Mouse (Mus musculus) midbrain, embryonic 14.5 days (tissue): ENCODE data around the gene Fgfr2. TPM values are rescaled to one million over a fixed set of nuclear protein-coding genes. Genes with fewer than 3 reads are reported as not detected.

Experiments used
- ATAC-seq: fragments of 200-750 bp; cut with Nextera tagmentation; 2 replicates; pipeline ENCODE4 v1.8.0; 2017; ENCODE audit warnings: moderate number of reproducible peaks, moderate library complexity; ENCODE audit not compliant: low FRiP score, low TSS enrichment
- DNase-seq: peaks from one replicate; pipeline ENCODE4 v3.0.0-alpha.2; 2015
- H3K27ac ChIP-seq: fragments of 300-500 bp; sonication (generic); replicated peaks from 2 replicates; pipeline ENCODE4 v1.5.1; 2014; ENCODE audit warnings: mild to moderate bottlenecking, low read depth, low read length, moderate library complexity
- H3K27me3 ChIP-seq: fragments of 300-500 bp; sonication (generic); 2 replicates; pipeline ENCODE4 v1.6.1; 2014; ENCODE audit warnings: low read length, control low read depth, mixed read lengths; ENCODE audit not compliant: control insufficient read depth, insufficient read depth
- H3K36me3 ChIP-seq: fragments of 300-500 bp; sonication (generic); 2 replicates; pipeline ENCODE4 v1.6.1; 2014; ENCODE audit warnings: low read length, control low read depth; ENCODE audit not compliant: control insufficient read depth, insufficient read depth
- H3K4me1 ChIP-seq: fragments of 300-500 bp; sonication (generic); 2 replicates; pipeline ENCODE4 v1.6.1; 2014; ENCODE audit warnings: mild to moderate bottlenecking, antibody characterized with exemption, low read length, control low read depth; ENCODE audit not compliant: control insufficient read depth, insufficient read depth
- H3K4me2 ChIP-seq: fragments of 300-500 bp; sonication (generic); 2 replicates; pipeline ENCODE4 v1.6.1; 2014; ENCODE audit warnings: mild to moderate bottlenecking, low read length, moderate library complexity
- H3K4me3 ChIP-seq: fragments of 300-500 bp; sonication (generic); replicated peaks from 2 replicates; pipeline ENCODE4 v1.5.1; 2014; ENCODE audit warnings: low read depth, low read length
- H3K9ac ChIP-seq: fragments of 300-500 bp; sonication (generic); replicated peaks from 2 replicates; pipeline ENCODE4 v1.6.1; 2014; ENCODE audit warnings: mild to moderate bottlenecking, low read length, moderate library complexity
- H3K9me3 ChIP-seq: fragments of 300-500 bp; sonication (generic); 2 replicates; pipeline ENCODE4 v1.6.1; 2016; ENCODE audit warnings: low read length, control low read depth, mixed read lengths; ENCODE audit not compliant: control insufficient read depth
- WGBS: fragments of 180-500 bp; shearing (Covaris S2); extraction: QIAGEN DNeasy Blood & Tissue Kit; methylation state at CpG from one replicate; pipeline ENCODE4 v1.1.7; 2014; 5-methylcytosine and 5-hydroxymethylcytosine counted together
- polyA plus RNA-seq: library from polyadenylated mRNA; unstranded; fragments of >200 nt; fragmentation: Nextera tagmentation; extraction: Ambion mirVana; gene quantifications from 2 replicates; pipeline ENCODE4 v1.2.1, GENCODE M21; 2014

Fgfr2 gene
- polyA plus RNA-seq, 1 experiment from 2014 or later, result 28.1 TPM

GRCm38 (mm10) chr7:132891561-132892310 lies 231.4 kb downstream of the Fgfr2 start:
- 81% methylated on average over 5 of the region's 5 CpGs for WGBS
- ATAC-seq, result no peak

DNA sequence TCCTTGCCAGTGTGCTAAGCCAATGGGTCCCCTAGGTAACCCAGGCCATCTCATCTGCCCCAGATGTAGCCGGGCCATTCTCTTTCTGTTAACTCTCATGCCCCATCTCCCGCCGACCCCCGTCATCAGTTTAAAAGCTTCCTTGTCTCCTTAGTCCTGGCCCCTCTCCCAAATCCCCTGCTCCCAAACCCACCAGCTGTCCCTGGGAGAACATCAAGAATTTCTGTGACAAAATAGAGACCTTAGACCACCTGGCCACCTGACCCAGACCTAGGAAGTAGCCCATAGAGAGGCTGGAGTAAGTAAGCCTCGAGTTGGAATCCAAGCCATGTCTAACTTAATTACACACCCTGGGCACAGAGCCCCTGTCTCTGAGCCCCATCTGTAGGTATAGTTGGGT lies 232.9 kb downstream of the Fgfr2 start:
- no peaks in the 10 kb centered on the region for H3K4me1 ChIP-seq
- H3K9ac ChIP-seq, result no peak overlapping the region
- peaks cover 5% of the 10 kb centered on the region for H3K36me3 ChIP-seq
- DNase-seq, result no peak
- no peaks in the 10 kb centered on the region for H3K27me3 ChIP-seq
- 86% methylated on average over 5 of the region's 5 CpGs for WGBS
- H3K27ac ChIP-seq, result no peak overlapping the region
- H3K4me3 ChIP-seq, result no peak overlapping the region
- H3K9me3 ChIP-seq, result no peaks in the 10 kb centered on the region
- no peak overlapping the region for H3K4me2 ChIP-seq
- no peak for ATAC-seq

More at GRCm38 (mm10) chr7:132891561-132892310, 231.4 kb downstream of the Fgfr2 start:
- Histone ChIP-seq H3K36me3 (no peaks in the 10 kb centered on the region), H3K4me1 (no peaks in the 10 kb centered on the region), H3K4me3 (no peak overlapping the region), H3K27me3 (no peaks in the 10 kb centered on the region), H3K4me2 (no peak overlapping the region), H3K27ac (no peak overlapping the region), H3K9me3 (no peaks in the 10 kb centered on the region), H3K9ac (no peak overlapping the region)
- no peak for DNase-seq

DNA sequence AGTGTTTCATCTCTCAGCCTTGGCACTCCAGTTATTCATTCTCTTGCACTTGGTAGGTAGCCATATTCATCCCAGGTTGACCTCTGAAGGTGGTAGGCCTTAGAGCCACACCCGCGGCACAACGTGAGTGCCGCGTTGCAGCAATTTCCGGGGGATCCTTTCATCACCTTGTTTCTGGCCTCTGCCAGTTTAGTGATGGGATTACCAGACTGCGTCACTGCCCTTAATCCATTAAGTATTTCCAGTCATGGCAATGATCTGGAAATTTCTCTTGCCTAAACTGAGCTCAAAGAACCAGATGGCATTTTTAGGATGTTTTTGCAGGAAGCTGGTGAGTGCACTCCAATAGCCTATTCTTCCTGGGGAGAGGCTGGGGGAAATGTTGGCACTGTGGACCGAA lies 233.5 kb downstream of the Fgfr2 start:
- ATAC-seq, result no peak
- Histone ChIP-seq H3K9me3 (no peaks in the 10 kb centered on the region), H3K36me3 (peaks cover 8% of the 10 kb centered on the region), H3K4me2 (no peak overlapping the region), H3K9ac (no peak overlapping the region), H3K4me3 (no peak overlapping the region), H3K27ac (no peak overlapping the region), H3K27me3 (no peaks in the 10 kb centered on the region), H3K4me1 (no peaks in the 10 kb centered on the region)
- no peak for DNase-seq
- WGBS, result 93% methylated on average over 8 of the region's 8 CpGs

DNA sequence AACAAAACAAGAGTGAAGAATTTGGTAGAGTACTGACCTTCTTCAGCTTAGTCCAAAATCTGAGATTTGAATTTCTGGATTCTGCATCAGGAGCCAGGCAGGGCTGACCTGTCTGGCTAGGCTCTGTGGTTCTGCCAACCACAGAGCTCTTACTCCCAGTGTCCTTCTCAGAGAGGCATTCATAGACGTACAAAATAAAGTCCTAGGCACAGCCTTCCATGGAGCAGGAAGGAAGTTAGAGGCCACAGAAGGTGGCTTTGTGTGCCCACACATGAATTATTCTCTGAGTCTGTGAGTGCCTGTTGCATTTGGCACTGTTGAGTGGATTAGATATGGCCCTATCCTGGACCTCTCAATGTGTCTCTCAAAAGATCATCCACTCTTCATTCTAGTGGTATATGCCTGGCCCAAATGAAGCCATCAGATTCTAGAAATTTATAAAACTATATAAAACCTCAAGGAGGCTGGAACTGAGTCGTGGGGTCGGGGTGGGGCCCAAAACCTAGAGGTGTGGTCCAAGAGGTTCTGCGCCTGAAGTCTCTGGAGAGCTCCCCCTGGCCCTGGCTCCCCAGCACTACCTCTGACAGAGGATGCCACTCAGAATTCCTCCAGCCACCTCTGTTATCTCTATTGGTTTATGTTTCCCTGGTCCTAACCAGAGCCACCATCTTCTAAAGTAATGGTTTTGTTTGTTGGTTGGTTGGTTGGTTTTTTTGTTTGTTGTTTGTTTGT lies 234.5 kb downstream of the Fgfr2 start:
- no peak overlapping the region for H3K4me3 ChIP-seq
- H3K27ac ChIP-seq, result no peak overlapping the region
- no peaks in the 10 kb centered on the region for H3K27me3 ChIP-seq
- DNase-seq, result no peak
- no peak for ATAC-seq
- no peak overlapping the region for H3K4me2 ChIP-seq
- H3K9ac ChIP-seq, result no peak overlapping the region
- H3K36me3 ChIP-seq, result peaks cover 18% of the 10 kb centered on the region
- H3K4me1 ChIP-seq, result no peaks in the 10 kb centered on the region
- H3K9me3 ChIP-seq, result no peaks in the 10 kb centered on the region
- WGBS, result 68% methylated on average over 4 of the region's 4 CpGs

- Histone ChIP-seq H3K36me3 (peaks cover 25% of the 10 kb centered on the region), H3K4me2 (no peak overlapping the region), H3K4me1 (no peaks in the 10 kb centered on the region), H3K27ac (no peak overlapping the region), H3K4me3 (no peak overlapping the region), H3K9me3 (no peaks in the 10 kb centered on the region), H3K27me3 (no peaks in the 10 kb centered on the region), H3K9ac (no peak overlapping the region)
- DNase-seq (no peak), ATAC-seq (no peak)
- WGBS, result 92% methylated on average over 3 of the region's 3 CpGs
Observed at GRCm38 (mm10) chr7:132888052-132888451, 235.1 kb downstream of the Fgfr2 start.

DNA sequence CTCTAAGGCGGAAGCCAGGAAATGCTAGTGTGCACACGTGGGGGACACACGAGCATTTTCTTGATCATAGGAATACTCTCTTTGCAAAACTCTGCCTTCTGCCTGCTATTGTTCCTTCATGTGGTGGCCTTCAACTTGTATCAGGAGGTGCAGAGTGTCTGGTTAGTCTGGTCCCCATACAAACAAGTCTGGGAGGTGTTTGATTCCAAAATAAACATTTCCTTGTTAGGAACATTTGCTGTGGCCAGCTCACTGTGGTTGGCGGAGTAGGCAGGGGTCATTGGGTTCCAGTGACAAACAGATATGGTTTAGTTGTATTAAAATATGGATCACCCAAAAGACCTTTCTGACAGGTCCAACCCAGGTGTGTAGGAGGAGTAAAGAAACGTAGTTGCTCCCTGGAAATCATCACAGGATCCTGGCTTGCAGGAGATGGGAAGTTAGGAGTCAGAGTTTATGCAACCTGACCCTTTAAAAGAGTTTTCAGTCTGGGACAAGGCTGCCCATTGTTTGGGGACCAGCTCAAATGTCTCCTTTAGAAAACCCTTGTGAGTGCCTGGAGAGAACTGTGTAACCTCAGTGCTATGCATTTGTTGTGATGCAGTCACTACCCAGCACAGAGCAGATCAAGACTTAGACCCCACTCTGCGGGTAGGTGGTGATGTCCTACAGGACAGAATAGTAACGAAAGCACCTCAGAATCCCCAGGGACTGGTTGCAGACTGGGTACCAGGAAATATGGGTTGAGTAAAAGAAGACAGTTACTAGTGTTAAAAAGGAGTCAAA lies 235.9 kb downstream of the Fgfr2 start:
- ATAC-seq, result no peak
- no peak for DNase-seq
- Histone ChIP-seq H3K9ac (no peak overlapping the region), H3K4me2 (no peak overlapping the region), H3K27ac (no peak overlapping the region), H3K4me1 (no peaks in the 10 kb centered on the region), H3K4me3 (no peak overlapping the region), H3K27me3 (no peaks in the 10 kb centered on the region), H3K36me3 (peaks cover 33% of the 10 kb centered on the region), H3K9me3 (no peaks in the 10 kb centered on the region)
- 84% methylated on average over 7 of the region's 7 CpGs for WGBS

DNA sequence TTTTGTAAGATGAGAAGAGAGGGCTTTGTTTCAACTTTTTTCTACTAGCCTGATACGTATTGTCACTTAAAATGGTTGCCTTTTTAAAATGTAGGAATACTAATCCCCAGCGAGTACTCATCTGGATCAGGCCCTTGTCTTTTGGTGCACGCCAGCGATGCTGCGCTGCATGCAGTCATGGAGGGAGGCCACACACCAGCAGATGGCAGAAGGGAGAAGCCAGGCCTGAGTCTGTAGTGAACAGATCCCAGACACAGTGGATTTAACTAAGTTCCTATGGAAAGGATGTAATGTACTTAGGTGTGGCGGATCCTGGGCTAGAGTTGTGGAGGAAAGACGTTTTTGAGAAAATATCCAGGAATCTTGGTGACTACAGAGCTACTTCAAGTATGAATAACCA lies 239.1 kb downstream of the Fgfr2 start:
- no peak for ATAC-seq
- Histone ChIP-seq H3K36me3 (peaks cover 60% of the 10 kb centered on the region), H3K27ac (no peak overlapping the region), H3K9ac (no peak overlapping the region), H3K27me3 (no peaks in the 10 kb centered on the region), H3K4me1 (no peaks in the 10 kb centered on the region), H3K4me2 (no peak overlapping the region), H3K4me3 (no peak overlapping the region), H3K9me3 (no peaks in the 10 kb centered on the region)
- peak; percentile 50 for DNase-seq
- WGBS, result 92% methylated on average over 7 of the region's 7 CpGs

DNA sequence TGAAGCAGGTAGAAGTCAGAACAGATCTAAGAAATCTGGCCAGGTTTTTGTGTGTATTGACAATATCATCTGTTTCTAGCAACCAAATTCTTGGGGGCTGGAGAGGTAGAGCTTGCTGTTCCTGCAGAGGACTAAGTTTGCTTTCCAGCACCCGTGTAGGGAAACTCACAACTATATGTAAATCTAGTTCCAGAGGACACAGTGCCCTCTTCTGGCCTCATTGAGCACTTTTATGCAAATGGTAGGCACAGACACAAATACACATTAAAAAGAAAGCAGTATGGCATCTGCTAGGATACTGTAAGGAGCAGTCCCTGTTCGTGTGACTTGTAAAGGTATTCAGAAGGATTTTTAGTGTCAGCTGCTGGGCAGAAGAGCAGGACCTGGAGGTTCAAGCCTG lies 240.8 kb downstream of the Fgfr2 start:
- no peaks in the 10 kb centered on the region for H3K27me3 ChIP-seq
- ATAC-seq (no peak), DNase-seq (peak; percentile 48)

More for the DNA sequence above, 240.8 kb downstream of the Fgfr2 start:
- Histone ChIP-seq H3K4me1 (no peaks in the 10 kb centered on the region), H3K4me2 (no peak overlapping the region), H3K27ac (no peak overlapping the region), H3K9ac (no peak overlapping the region), H3K9me3 (no peaks in the 10 kb centered on the region), H3K4me3 (no peak overlapping the region), H3K36me3 (peaks cover 74% of the 10 kb centered on the region)
- WGBS, result 71% methylated on average over 2 of the region's 2 CpGs
